Mouse (Mus musculus): ENCODE data around the gene Olfr881.

Gene Olfr881

GRCm38 (mm10) chr9:37991525-37991924 is at the start of gene Olfr881:
Olfr881 (plus strand) TSS chr9:37991825.
- no peak for ATAC-seq (ENCODE audit: insufficient number of reproducible peaks, low FRiP score, low TSS enrichment)

- ATAC-seq (ENCODE audit: insufficient number of reproducible peaks, low FRiP score, low TSS enrichment) = no peak
These were observed 7.1 kb downstream of the Olfr881 start for GRCm38 (mm10) chr9:37998581-37999204.

- ATAC-seq (ENCODE audit: insufficient number of reproducible peaks, low FRiP score, low TSS enrichment) = no peak
These were observed 8.4 kb downstream of the Olfr881 start for GRCm38 (mm10) chr9:38000021-38000420.

- no peak for ATAC-seq (ENCODE audit: insufficient number of reproducible peaks, low FRiP score, low TSS enrichment)
These were observed 33.9 kb downstream of the Olfr881 start, which contains the start of gene Olfr883 for GRCm38 (mm10) chr9:38025508-38025907. Olfr883 (plus strand) TSS chr9:38025808.
